Mouse (Mus musculus) induced T-regulatory cell, adult 2 months (primary cell): ENCODE measurements around the gene Cdca5.

Experiments used
- DNase-seq: peaks from one replicate; pipeline ENCODE4 v3.0.0-alpha.2; 2012; ENCODE audit warnings: low read depth

The Cdca5 gene

DNA sequence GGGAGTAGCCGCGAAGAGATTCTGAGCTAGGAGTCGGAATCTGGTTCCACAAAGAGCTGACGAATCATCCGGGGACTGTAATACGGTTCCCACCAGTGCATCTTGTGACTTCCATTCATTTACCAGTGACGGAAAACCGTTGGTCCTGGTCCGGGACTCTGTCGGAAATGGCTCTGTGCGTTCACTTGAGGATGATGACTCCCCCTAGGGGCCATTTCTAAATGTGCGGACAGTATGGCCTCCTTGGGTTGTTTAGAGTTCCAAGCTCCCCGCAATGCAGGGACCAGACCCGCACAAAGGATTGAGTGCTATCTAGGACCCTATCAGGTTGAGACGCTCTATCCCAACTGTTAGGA lies 56.6 kb downstream of the Cdca5 start, which contains the start of gene Arl2:
Gene Arl2 (minus strand): TSS at position 155 of the 356 bp plus-strand sequence.
- peak; percentile 95 for DNase-seq
